Mouse (Mus musculus) right cerebral cortex, postnatal 4 days (tissue): Measurements from ENCODE around the gene Sdsl.

ENCODE experiments used
- DNase-seq: peaks from one replicate; pipeline ENCODE4 v3.0.0-alpha.2; 2022

Gene Sdsl

DNA sequence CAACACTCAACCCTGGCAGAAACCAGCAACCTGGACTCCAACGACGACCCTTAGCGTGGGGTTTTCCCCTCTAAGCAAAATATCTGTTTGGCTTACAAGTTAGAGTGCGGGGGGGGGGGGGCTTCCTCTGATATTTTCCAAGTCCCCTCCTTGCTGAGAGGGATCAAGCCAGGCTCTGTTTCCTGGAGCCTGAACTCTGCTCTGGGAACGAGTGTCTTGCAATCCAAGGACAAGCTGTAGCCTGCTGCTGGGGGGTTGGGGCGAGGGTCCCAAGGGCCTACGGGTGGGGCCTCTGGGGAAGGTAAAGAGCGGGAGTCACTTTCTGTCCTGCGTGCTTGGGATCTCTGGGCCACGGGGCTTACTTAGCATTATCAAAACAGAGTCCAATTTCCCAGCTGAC lies 46.0 kb downstream of the Sdsl start:
- DNase-seq = no peak

DNA sequence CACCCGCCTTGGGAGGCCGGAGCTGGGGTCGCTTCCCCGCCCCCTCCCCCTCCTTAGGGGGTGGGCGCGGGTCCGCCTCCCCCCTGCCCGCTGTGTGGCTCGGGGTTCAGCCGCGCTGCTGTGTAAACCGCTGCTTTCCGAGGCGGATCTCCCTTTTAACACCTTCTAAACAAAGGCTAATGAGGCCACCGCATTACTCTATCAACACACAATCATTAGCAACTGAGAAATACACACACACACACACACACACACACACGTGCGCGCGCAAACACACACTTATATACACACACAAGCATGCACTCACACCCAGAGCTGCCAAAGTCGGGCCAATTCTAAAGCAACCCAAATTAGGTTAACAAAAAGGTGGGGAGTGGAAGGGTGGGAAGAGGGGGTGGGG lies 46.9 kb downstream of the Sdsl start:
- DNase-seq = no peak

DNA sequence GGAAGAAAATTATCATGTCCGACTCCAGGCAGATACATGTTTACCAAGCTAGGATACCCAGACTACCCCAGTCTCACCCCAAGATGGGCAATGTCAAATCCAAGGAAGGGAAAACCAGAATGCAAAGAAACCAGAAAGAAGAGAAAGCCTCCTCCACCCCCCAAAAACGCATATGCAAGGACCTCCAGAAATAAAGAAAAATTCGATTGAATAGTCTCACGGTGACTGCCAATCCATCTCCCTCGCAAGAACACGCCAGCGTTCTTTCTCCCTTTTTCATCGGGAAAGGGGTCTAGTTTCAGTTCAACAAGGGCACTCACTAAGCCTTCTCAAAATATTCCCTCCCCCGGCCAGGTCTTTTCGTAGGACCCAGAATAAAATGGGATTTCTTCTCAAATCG lies 48.0 kb downstream of the Sdsl start:
- no peak for DNase-seq

DNA sequence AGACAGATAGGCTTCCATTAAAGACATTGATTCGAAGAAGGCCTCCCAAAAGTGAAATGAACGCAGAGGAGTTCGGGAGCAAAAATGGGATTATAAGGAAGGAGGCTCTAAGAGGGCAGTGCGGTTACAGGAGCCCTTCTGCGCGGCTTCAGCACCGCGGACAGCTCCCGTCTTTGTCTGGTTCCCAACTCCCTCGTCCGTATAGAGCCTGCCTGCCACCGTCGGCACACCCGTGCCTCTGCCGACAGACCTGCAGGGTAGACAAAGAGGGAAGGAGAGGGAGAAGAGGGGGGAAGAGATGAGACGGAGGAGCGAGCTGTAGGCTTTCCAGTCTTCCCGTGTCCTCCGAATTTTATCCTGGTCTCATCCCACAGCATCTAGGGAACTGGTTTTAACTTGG lies 48.6 kb downstream of the Sdsl start:
- DNase-seq = peak; percentile 69

DNA sequence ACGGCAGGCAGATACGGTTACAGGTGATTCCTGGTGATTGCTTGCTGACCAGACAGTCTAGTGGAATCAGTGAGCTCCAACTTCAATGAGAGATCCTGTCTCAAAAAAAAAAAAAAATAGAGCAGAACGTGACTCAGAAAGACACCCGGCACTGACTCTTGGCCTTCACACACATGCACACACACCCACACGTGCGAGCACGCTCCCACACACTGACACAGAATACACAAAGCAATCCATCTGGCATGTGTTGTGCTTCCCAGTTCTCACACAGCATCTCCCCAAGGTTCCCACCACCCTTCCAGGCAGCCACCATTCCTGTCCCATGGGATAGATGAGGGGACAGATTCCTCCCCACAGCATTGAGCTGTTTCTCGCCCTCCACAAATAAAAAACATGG lies 52.5 kb downstream of the Sdsl start:
- no peak for DNase-seq

DNA sequence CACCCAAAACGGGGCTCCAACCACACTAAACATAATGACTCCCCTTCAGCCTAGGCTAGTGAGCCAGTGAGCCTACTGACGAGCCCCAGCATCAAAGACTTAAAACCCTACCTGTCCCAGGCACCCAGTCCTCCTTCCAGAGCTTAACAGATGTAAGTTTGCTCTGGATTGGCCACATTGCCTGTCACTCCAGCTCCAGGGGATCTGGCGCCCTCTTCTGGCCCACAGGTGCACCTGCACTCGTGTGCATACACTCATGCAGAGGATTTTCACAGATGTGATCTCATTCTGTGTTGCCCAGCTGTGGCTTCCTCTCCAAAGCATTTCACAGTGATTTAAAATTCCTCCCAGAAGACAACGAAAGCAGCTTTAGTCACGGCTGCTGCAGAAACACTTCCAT lies 59.2 kb downstream of the Sdsl start:
- DNase-seq = no peak

DNA sequence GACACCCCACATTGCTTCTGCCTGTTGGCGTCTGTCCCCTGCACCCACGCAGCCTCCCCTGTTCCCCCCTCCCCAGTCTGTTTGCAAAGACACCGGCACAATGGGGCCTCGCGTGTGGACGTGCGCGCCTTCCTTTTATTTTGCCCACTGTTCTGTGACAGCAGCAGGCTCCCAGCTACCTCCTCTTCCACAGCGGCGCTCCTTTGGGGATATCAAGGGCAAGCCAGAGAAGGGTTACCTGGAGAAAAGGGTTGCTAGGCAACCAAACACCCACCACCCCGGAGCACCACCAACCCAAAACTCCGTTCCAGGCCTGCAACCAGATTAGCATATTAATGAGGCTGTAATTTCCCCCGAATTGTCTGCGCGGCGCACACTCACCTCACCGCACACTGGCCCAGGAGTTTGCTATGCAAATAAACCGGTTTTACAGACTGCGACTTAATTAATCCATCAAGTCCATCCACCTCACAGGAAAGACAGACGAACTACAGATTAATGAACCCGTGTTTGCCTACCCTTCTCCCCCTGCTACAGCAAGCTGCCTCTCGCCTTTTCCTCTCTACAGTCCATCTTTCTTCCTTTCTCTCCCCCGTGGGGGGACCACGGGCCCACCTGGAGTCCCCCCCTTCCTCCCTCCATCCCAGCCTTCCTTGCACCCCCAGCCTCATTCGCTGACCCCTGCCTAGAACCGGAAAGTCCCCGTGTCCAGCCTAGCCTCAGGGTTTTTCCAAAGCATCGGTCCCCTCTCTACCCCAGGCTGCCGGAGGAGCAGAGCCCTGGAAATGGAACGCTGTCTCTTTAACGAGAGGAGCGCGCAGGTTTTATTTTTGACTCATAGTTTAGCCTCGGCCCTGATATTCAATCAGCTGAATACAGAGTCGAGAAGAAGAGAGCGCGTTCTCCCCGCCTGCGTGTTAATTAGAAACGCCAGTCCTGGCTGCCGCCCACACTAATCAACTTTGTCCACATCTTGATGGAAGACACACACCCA lies 62.9 kb downstream of the Sdsl start:
- DNase-seq = peak; percentile 43

DNA sequence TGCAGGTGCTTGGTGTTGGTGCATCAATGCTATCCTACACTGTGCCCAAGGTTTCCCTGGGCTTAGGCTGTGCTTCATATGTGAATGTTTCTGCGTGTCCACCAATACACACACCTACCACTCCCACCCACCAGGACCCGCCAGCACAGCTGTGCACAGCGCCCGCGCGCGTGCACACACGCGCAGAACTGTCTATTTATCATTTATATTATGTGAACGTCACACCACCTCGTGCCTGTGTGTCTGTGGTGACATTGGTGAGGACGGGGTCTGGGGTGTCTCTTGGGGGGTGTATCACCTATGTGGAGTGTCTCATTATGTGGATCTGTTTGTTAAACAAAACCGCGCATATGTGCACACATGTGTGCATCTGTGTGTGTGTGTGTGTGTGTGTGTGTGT lies 63.7 kb downstream of the Sdsl start:
- no peak for DNase-seq
